Mouse (Mus musculus) ES-Bruce4 (cell line): ENCODE measurements around the gene Wscd1.

ENCODE experiments used
- CTCF ChIP-seq: IDR thresholded peaks from one replicate; pipeline ENCODE4 v1.8.1; 2011; ENCODE audit warnings: low read depth, low read length
- EP300 ChIP-seq: IDR thresholded peaks from 2 replicates; pipeline ENCODE4 v1.6.1; 2011; ENCODE audit warnings: low read depth, low read length; ENCODE audit not compliant: insufficient read depth

GRCm38 (mm10) chr11:71755115-71755514 is 5.4 kb downstream of the Wscd1 start:
- TF ChIP-seq EP300 (no peak), CTCF (no peak)
